Mouse (Mus musculus): ENCODE data around the gene Plb1.

Gene Plb1

DNA sequence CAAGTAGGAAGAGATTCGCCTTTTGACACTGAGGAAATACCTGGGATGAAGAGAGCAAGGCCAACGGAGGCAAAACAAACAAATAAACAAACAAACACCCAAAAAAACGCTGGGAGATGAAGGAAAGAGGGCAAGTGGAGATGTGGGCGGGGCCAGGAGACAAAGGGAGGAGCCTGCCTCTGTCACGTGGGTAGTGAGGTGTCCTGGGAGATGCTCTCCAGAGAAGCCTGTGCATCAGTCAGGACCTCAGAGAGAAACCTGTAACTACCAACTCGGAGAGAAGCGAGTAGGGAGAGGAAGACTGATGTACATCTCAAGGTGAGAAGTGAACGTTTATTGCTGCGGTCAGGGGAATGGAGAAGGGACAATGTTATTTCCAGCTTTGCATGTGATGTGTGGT, at the start of gene Plb1:
Plb1 (plus strand) TSS at position 235 of the 400 bp plus-strand sequence.
- DNase-seq (ENCODE audit: low read depth, low spot score): peak; percentile 41

- DNase-seq (ENCODE audit: low read depth, low spot score): peak; percentile 25
Observed at GRCm38 (mm10) chr5:32182885-32183629, 49.5 kb upstream of the Plb1 start.

DNA sequence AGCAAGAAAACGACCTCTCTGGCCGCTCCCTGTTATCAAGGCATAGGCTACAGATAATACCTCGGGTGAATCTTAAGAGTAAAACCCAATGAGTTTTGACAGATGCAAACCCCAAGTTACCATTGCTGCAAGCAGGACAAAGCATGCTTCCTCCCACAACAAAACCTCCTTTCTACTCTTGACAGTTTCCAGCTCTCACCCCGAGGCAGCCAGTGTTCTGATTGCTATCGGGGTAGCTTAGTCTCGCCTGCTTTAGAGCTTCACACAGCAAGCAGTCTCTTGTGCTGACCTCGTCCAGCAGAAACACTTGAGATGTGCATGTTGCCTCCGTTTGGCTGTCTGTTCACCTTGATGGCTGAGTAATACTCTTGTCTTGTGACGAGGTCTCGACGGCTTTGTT, 44.8 kb upstream of the Plb1 start:
- no peak for DNase-seq (ENCODE audit: low read depth, low spot score)

DNA sequence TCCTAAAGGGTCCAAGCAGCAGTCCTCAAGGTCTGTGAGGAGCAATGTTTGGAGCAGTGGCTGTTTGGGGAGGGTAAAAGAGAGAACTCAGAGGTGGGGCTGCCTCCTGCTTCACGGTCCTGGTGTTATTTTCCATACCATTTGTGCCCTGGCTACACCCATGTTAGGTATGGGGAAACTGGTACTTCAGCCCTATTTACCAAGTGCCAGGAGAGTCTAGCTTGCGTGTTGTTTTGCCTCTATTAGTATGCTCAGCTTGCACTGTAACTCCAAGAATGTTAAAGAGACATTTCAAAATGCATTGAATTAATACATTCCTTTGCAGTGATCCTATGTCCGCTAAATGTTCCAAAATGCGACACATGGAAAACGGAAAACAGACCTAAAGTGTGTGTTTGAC, 41.2 kb upstream of the Plb1 start:
- no peak for DNase-seq (ENCODE audit: low read depth, low spot score)

DNA sequence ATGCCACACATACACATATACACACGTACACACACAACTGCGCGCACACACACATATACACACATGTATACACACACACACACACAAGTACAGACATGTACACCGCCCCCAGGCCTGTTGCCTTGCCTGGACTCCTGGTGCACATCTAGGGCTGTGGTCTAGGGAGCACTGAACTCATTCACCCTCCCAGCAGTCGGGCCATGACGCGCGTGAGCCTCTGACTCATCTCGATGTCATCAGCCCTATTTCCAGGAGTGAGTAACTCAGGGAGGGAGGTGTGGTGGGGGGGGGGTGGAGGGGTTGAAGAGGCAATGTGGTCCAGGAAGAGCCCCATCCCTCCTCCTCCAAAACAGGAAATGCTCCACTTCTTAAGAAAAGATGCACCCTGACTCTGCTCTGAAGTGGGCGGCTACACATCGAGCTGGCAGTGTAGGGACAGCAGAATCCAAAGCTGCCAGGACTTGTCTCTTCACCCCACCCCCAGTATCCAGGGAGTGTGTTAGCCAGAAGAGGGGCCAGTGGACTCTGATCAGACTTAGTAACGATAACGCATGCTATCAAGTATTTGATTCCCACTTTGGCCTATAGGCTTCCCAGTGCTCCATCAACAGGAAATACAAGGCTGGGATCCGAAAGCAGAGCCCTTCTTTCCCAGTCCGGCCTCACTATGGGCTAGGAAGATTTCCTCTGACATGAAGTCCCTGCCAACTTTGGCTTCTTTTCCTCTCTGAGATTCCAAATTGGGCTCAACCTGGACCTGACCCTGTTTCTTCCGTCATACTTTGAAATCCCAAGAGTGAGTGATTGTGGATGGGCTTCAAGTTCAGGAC, 40.3 kb upstream of the Plb1 start:
- no peak for DNase-seq (ENCODE audit: low read depth, low spot score)

- no peak for DNase-seq (ENCODE audit: low read depth, low spot score)
Observed at GRCm38 (mm10) chr5:32194236-32194635, 38.3 kb upstream of the Plb1 start.

DNA sequence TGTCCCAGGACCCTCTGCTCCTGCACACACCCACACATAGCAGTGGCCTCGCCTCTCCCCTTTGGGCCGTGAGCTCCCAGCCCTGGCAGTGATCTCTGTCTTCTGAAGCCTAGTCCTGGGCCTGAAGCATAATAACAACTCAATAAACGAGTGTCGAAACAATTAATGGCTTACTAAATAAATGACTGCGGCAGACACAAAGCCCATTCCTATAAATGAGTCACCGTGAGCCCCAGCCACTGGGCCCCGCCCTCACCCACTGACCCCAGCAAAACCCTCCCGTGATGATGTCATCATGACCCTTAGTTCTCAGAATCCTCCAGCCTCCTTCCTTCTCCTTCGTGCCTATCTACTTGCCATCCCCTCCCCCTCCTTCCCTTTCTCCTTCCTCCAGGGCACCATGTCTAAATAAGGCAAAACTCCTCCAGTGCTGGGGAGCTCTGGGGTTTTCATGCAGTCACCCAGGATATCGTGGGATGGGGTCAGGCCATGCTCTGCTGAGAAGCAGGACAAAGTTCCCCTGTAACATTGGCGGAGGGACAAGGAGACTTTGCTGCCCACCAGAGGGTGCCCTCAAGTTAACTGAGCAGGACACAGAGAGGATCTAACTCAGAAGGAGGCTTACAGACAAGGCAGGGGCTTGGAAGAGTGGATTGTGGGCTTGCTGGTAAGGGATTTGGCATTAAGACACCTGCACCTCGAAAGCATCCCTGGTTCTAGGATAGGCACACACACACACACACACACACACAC, 36.5 kb upstream of the Plb1 start:
- DNase-seq (ENCODE audit: low read depth, low spot score): no peak

GRCm38 (mm10) chr5:32197698-32198097, 34.8 kb upstream of the Plb1 start:
- peak; percentile 86 for DNase-seq (ENCODE audit: low read depth, low spot score)

DNA sequence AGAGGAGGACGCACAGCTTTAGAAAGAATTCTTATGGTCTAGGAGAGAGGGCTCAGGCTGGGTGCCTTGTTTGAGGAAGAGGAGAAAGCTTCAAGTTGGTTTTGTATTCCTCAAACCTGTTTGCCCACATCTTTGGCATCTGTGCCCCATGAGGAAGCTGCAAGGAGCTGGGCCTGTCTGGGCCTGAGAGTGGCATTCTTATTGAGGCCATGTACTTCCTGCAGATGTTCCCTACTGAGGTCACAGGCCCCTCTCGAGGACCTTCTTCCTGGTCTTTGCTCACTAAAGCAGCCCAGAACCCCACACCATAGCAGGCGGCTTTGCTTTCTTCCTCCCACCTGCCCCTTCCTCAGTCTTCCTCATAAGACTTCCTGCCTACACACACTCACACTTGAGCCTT, 33.4 kb upstream of the Plb1 start:
- no peak for DNase-seq (ENCODE audit: low read depth, low spot score)

GRCm38 (mm10) chr5:32199594-32199993, 32.9 kb upstream of the Plb1 start:
- no peak for DNase-seq (ENCODE audit: low read depth, low spot score)

GRCm38 (mm10) chr5:32204653-32205052, 27.9 kb upstream of the Plb1 start:
- peak; percentile 42 for DNase-seq (ENCODE audit: low read depth, low spot score)

GRCm38 (mm10) chr5:32206726-32207125, 25.8 kb upstream of the Plb1 start:
- DNase-seq (ENCODE audit: low read depth, low spot score): no peak

DNA sequence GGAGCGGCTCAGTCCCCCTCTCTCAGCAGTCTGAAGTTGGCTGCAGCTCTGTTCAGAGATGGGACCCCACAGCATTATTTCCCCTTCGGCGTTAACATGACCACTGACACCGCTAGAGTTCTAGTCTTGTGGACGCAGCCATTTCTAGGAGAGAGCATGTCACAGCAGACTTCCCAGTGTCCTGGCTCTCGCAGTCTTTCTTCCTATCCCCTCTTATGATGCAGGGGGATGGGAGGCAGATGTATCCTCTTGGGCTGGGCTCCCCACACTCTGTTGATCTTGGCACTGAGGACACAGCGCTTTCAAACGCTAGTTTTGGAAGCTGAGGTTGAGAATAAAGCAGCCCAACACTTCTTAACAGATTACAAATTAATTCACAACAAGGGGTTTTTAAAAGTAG, 24.0 kb upstream of the Plb1 start:
- DNase-seq (ENCODE audit: low read depth, low spot score): no peak

DNA sequence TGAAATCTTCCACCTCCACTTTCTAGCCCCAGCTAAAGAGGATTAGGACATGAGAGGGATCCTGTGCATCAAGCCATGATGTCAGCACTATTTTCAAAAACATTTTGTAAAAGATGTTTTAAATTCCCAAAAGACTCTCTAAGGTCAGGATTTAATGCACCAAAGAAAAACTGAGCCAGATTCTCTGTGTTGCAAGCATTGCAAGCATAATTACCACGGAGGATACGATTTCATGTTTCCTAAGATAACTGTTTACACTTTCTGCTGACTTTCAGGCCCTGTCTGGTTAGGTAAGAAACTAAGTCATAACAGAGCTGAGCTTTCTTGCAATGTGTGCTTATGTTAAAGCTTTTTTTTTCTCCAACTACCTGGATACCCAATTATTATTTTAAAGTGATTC, 21.5 kb upstream of the Plb1 start:
- DNase-seq (ENCODE audit: low read depth, low spot score): no peak

DNA sequence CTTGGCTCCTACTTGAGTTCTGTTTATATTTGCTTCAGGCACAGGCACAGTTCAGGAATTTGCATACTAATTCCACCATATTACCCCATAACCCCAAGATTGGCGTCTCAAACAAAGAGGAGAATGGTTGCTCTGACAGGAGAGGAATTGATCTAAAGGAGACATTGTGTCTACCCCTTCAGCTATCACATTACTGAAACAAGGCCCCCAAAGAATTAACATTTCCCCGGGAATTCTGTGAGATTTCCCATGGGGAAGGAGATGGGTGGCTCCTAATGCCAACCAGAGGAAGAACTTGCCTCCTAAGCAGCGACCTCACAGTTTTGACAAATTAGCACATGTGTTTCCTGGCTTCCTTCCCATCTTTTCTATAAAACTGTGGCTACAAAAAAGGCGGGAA, 18.8 kb upstream of the Plb1 start:
- no peak for DNase-seq (ENCODE audit: low read depth, low spot score)

DNA sequence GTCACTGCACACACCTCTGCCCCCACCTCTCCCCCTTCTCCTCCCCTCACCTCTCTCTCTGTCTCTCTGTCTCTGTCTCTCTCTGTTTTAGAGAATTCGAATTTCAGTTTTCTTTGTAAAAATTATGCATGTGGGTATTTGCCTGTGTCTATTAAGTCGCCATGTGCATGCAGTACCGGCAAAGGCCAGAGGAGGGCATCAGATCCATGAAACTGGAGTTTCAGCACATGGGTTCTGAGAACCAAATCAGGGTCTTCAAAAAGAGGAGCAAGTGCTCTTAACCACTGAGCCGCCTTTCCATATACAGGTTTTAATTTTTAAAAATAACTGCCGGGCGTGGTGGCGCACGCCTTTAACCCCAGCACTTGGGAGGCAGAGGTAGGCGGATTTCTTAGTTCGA, 17.0 kb upstream of the Plb1 start:
- DNase-seq (ENCODE audit: low read depth, low spot score): peak; percentile 81

DNA sequence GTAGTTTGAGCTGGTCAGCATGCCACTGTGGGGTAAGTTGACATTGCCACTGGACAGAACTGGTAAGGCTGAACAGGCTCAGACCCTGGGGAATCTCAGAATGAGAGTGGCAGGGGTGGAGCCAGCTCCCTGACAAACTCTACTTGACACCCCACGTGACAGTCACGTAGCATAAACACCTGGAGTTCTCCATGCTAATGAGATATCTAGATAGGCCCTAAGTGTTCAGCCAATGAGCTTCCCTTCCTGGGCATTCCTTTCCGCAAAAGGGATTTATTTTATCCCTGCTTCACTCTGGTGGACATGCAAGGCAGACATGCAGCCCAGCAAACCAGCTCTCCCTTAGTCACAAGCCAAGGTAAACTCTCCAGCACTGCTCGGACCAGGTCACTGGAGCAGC, 16.0 kb upstream of the Plb1 start:
- no peak for DNase-seq (ENCODE audit: low read depth, low spot score)

- DNase-seq (ENCODE audit: low read depth, low spot score): no peak
Observed at GRCm38 (mm10) chr5:32217477-32217876, 15.0 kb upstream of the Plb1 start.

- DNase-seq (ENCODE audit: low read depth, low spot score): peak; percentile 69
Observed at GRCm38 (mm10) chr5:32230372-32230771, 2.1 kb upstream of the Plb1 start.

GRCm38 (mm10) chr5:32239337-32239736, 6.8 kb downstream of the Plb1 start:
- DNase-seq (ENCODE audit: low read depth, low spot score): no peak

GRCm38 (mm10) chr5:32240741-32241140, 8.2 kb downstream of the Plb1 start:
- DNase-seq (ENCODE audit: low read depth, low spot score): no peak

DNA sequence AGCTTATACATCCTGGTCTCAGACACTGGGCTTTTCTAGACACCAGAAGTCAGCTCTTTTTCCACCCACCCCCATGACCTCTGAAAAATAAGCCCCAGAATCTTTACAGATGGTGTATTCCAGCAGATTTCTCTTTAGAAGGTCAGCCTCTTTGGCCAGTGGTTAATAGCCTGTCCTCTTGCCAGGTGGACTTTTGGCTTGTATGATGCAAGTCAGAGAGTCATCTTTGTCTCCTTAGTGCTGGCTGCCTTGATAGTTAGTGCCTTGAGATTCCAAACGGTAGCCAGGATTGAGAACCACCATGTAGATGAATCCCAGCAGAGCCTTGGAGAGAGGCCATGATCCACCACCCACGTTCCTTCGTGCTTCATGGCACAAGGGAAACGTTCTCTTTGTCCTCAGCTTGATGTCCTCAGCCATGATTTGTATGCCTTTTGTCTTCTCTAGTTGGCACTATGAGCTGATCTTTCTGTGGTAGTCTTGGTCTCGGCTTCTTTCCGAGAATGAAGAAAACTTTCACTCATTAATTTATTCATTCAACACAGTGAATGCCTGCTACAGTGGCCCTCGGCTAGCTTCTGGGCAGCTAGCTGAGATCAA, 10.9 kb downstream of the Plb1 start:
- DNase-seq (ENCODE audit: low read depth, low spot score): no peak

Measured in R1 (cell line).